Mouse (Mus musculus) erythroblast, adult 5-6 weeks (primary cell): Measurements from ENCODE around the gene Tesk1. TPM values are rescaled to one million over a fixed set of nuclear protein-coding genes. Genes with fewer than 3 reads are reported as not detected.
A peak's percentile ranks its signal among the peaks of the same experiment; 100 is the strongest.
"Not testable (repeated sequence)": the region's sequence is repeated elsewhere in the genome, so short reads cannot be mapped to it uniquely, and the experiment has no call there.

ENCODE experiments used
- ATAC-seq: replicated peaks from 2 replicates; pipeline ENCODE4 v1.8.0; 2016; ENCODE audit warnings: moderate number of reproducible peaks, mild to moderate bottlenecking, moderate TSS enrichment, inconsistent platforms; ENCODE audit not compliant: poor library complexity, low FRiP score, severe bottlenecking
- total RNA-seq, 2 experiments: library from RNA; stranded (forward) in 1 of 2; stranded (reverse) in 1 of 2; fragments of 150-400 nt in 1 of 2; fragments of 200-764, 138-1000 nt in 1 of 2; gene quantifications; 2 replicates each; pipeline versions ENCODE4 v1.2.3 to v1.2.4; 2015 to 2017; ENCODE audit warnings: low replicate concordance in 2 of 2

Tesk1 gene
- total RNA-seq, 2 experiments from 2014 or later: 1.5 to 2.3 TPM

DNA sequence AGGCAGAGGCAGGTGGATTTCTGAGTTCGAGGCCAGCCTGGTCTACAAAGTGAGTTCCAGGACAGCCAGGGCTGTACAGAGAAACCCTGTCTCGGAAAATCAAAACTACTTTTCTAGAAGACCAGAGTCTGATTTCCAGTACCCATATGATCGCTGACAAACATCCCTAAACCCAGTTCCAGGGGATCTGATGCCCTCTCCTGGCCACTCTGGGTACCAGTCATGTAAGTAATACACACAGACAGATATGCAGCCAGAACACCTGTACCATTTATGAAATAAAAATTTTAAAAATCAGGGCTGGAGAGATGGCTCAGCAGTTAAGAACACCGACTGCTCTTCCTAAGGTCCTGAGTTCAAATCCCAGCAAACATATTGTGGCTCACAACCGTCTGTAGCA is 43.9 kb downstream of the Tesk1 start:
- not testable (repeated sequence) for ATAC-seq

DNA sequence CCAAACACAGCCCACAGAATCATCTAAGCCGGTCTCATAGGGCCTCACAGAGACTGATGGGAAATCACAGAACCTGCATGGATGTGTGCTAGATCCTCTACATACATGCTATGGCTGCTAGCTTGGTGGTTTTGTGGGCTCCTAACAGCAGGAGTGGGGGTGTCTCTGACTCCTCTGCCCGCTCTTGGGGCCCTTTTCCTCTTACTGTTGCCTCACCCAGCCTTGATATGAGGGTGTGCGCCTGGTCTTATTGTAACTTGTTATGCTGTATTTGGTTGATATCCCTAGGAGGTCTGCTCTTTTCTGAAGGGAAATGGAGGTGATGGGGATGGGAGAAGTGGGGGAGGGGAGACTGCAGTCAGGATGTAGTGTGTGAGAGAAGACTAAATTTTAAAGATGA is 47.9 kb downstream of the Tesk1 start:
- ATAC-seq: no peak

DNA sequence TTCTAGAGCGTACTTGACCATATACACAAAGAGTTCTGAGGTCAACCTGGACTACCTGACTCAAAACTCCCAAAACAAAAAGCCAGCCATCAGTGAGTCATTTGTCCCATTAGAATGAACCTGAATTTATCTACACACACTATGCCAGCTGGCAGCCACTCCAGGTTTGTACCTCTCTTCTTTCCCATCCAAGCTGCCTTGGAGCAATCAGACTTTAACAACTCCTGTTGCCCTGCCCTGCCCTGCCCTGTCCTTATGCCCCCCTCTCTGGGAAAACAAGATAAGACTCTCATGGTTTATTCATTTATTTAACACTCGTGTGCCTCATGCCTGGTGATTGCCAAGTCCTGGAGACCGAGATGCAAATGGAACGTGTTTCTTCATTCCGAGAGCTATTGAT is 49.1 kb downstream of the Tesk1 start:
- peak; percentile 23; the same call in 1 of the 2 replicates for ATAC-seq

DNA sequence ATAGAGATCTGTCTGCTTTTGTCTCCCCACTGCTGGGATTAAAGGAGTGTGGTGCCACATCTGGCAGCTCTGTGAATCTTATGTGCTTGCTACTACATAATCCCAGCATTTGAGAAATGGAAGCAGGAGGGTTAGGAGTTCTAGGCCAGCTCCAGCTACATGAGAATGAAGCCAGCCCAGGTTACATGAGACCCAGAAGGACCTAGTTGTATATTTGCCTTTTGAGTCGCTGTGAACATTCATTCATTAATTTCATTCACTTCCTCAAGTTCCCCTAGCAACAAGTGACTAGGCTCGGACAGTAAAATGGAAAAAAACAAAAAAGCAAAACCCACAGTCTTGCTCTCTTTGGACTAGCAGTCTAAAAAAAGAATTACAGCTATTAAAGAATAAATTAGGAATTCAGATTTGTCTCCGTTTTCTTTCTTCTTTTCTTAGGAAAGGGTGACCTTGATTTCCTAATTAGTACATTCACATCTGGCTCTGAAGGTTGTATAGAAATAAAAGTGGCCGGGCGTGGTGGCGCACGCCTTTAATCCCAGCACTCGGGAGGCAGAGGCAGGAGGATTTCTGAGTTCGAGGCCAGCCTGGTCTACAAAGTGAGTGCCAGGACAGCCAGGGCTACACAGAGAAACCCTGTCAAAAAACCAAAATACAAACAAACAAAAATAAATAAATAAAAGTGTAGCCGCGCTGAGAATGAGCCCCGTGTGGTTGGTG is 50.5 kb downstream of the Tesk1 start:
- ATAC-seq: no peak

DNA sequence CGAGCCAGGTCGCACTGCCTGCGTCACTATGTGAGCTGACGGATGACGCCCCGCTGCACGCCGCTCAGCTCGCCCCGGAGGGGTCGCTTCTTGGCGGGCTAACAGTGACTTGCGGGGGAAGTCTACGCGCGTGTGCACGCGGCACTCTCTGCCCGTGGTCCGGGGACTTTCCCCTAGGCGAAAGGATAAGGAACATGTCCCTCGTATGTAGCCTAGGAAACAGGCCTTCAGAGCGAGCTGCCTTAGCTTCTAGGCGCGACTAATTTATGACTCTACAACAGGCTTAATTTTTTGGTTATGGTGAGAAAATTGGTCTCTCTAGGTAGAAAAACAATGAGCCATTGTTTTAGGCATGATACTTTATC is 51.1 kb downstream of the Tesk1 start, which contains the start of gene Ccdc107:
Ccdc107 (plus strand) TSS at position 80 of the 365 bp plus-strand sequence.
- peak; percentile 89 for ATAC-seq

DNA sequence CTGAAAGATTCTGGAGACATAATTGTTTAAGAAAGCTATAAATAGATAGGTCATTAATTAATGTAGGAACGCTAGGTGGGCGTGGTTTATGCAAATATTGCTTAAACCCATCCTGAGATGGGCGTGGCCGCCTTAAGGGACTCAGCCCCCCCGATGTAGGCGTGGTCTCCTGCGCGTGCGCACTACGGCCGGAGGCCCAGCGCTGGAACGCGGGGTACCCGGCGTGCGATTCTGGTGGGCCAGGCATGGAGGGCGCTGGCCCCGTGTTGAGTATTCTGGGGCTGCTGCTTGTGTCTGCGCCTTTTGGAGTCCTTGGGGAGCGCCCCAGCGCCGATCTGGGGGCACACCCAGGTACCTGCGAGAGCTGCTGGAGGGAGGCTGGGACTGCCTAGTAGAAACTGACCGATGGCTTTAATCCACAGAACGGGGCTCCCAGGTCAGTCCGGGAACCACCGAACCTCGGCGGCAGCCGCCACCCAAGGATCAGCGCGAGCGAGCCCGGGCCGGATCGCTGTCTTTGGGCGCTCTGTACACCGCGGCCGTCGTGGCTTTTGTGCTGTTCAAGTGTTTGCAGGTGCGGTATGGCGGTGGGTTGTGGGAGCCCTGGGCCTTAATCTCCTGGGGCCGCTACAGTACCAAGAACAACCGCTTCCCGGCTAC is 51.6 kb downstream of the Tesk1 start:
- peak; percentile 84 for ATAC-seq

DNA sequence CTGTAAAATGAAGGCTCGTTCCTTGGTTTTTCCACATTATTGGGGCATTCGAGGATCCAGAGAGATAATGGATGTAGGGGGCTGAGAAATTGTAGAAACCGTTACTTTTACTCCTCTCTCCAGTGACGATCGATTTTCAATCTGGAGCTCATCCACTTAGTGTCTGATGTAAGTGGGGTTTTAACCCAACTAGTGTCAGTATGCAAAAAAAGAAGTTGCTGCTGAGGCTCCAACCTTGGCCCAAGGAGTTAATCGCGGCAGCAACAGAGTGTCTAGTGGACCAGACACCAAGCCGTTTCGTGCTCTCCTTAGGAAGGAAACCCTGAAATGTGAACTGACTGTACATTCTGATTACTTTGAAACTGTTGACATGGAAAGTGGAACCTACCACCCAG is 52.1 kb downstream of the Tesk1 start:
- ATAC-seq: no peak

DNA sequence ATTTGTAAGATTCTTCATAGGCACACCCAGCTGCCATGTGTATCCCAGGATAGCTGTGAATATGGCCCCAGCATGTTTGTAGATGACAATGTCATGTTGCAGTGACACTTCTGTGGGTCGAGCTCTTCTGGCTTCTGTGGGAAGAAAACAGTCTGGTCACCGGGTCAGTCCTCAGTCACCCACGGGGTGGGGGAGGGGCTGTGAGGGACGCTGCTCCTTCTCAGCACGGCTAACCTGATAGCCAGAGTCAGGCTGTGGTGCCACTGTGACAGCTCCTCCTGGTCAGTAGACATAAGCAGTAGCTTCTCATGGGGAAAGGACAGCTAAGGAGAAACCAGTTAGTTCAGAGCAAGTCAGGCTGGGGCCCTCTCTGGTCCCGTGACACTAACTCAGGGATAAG is 54.8 kb downstream of the Tesk1 start:
- ATAC-seq: no peak

DNA sequence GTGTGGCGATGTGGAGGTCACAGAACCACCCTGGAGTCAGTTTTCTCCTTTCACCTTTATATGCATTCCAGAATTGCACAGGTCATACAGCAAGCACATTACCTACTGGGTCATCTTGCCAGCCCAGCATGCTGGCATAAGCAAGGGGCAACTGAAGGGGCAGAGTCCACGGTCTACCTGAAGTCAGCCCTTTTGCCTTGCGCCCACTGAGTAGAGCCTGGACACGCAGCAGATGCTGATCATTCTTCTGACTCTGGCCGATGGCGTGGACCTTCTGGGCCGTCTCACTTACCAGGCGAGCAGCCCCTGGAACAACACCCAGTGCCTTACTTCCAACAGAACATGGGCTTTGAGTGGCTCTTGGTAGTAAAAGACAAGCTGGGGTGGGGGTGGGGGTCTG is 55.7 kb downstream of the Tesk1 start:
- no peak for ATAC-seq

Other genes with a start within 250 kb of the Tesk1 start
- gene Atp8b5, start 174.8 kb upstream of the Tesk1 start, total RNA-seq (2015; ENCODE audit: low replicate concordance): not detected in 2 replicates
- gene Atp8b5, start 174.8 kb upstream of the Tesk1 start, total RNA-seq (2017; ENCODE audit: low replicate concordance): 2.0 TPM in 1 of 2 replicates, not detected in the other
- 0.63 TPM in 1 of 2 replicates, not detected in the other for gene Rusc2, start 60.0 kb upstream of the Tesk1 start, total RNA-seq (2015; ENCODE audit: low replicate concordance)
- gene Rusc2, start 60.0 kb upstream of the Tesk1 start, total RNA-seq (2017; ENCODE audit: low replicate concordance): 0.17 TPM in 1 of 2 replicates, not detected in the other
- gene Fam166b, start 12.8 kb upstream of the Tesk1 start, total RNA-seq (2015; ENCODE audit: low replicate concordance): not detected in 2 replicates
- not detected in 2 replicates for gene Fam166b, start 12.8 kb upstream of the Tesk1 start, total RNA-seq (2017; ENCODE audit: low replicate concordance)
- 2.1 and 2.3 TPM in 2 replicates for gene Cd72, start 12.7 kb downstream of the Tesk1 start, total RNA-seq (2015; ENCODE audit: low replicate concordance)
- 0.43 and 7.9 TPM in 2 replicates for gene Cd72, start 12.7 kb downstream of the Tesk1 start, total RNA-seq (2017; ENCODE audit: low replicate concordance)
- gene Sit1, start 41.8 kb downstream of the Tesk1 start, total RNA-seq (2015; ENCODE audit: low replicate concordance): not detected in 2 replicates
- gene Sit1, start 41.8 kb downstream of the Tesk1 start, total RNA-seq (2017; ENCODE audit: low replicate concordance): not detected in 2 replicates
- gene Ccdc107, start 51.0 kb downstream of the Tesk1 start, total RNA-seq (2015; ENCODE audit: low replicate concordance): 4.6 and 17.1 TPM in 2 replicates
- 5.2 and 36.1 TPM in 2 replicates for gene Ccdc107, start 51.0 kb downstream of the Tesk1 start, total RNA-seq (2017; ENCODE audit: low replicate concordance)
- gene Arhgef39, start 57.8 kb downstream of the Tesk1 start, total RNA-seq (2015; ENCODE audit: low replicate concordance): 22.4 and 40.9 TPM in 2 replicates
- 18.0 and 29.2 TPM in 2 replicates for gene Arhgef39, start 57.8 kb downstream of the Tesk1 start, total RNA-seq (2017; ENCODE audit: low replicate concordance)
- gene Car9, start 65.0 kb downstream of the Tesk1 start, total RNA-seq (2015; ENCODE audit: low replicate concordance): 0.63 TPM in 1 of 2 replicates, not detected in the other
- gene Car9, start 65.0 kb downstream of the Tesk1 start, total RNA-seq (2017; ENCODE audit: low replicate concordance): 0.56 and 0.77 TPM in 2 replicates
- gene Tpm2, start 81.8 kb downstream of the Tesk1 start, total RNA-seq (2015; ENCODE audit: low replicate concordance): not detected in 2 replicates
- gene Tpm2, start 81.8 kb downstream of the Tesk1 start, total RNA-seq (2017; ENCODE audit: low replicate concordance): 3.3 and 4.9 TPM in 2 replicates
- gene Creb3, start 120.4 kb downstream of the Tesk1 start, total RNA-seq (2015; ENCODE audit: low replicate concordance): 1.7 and 6.7 TPM in 2 replicates
- gene Creb3, start 120.4 kb downstream of the Tesk1 start, total RNA-seq (2017; ENCODE audit: low replicate concordance): 35.8 and 52.6 TPM in 2 replicates
- gene Tln1, start 120.8 kb downstream of the Tesk1 start, total RNA-seq (2015; ENCODE audit: low replicate concordance): 47.8 and 86.3 TPM in 2 replicates
- 197 and 262 TPM in 2 replicates for gene Tln1, start 120.8 kb downstream of the Tesk1 start, total RNA-seq (2017; ENCODE audit: low replicate concordance)
- 8.6 and 10.6 TPM in 2 replicates for gene Rgp1, start 136.8 kb downstream of the Tesk1 start, total RNA-seq (2015; ENCODE audit: low replicate concordance)
- gene Rgp1, start 136.8 kb downstream of the Tesk1 start, total RNA-seq (2017; ENCODE audit: low replicate concordance): 5.7 and 8.9 TPM in 2 replicates
- gene Gba2, start 136.9 kb downstream of the Tesk1 start, total RNA-seq (2015; ENCODE audit: low replicate concordance): 4.2 and 7.3 TPM in 2 replicates
- 7.4 and 12.0 TPM in 2 replicates for gene Gba2, start 136.9 kb downstream of the Tesk1 start, total RNA-seq (2017; ENCODE audit: low replicate concordance)
- gene Msmp, start 142.6 kb downstream of the Tesk1 start, total RNA-seq (2015; ENCODE audit: low replicate concordance): not detected in 2 replicates
- not detected in 2 replicates for gene Msmp, start 142.6 kb downstream of the Tesk1 start, total RNA-seq (2017; ENCODE audit: low replicate concordance)
- not detected in 2 replicates for gene Npr2, start 190.0 kb downstream of the Tesk1 start, total RNA-seq (2015; ENCODE audit: low replicate concordance)
- 1.9 TPM in 1 of 2 replicates, not detected in the other for gene Npr2, start 190.0 kb downstream of the Tesk1 start, total RNA-seq (2017; ENCODE audit: low replicate concordance)
- not detected in 2 replicates for gene Spag8, start 211.7 kb downstream of the Tesk1 start, total RNA-seq (2015; ENCODE audit: low replicate concordance)
- gene Spag8, start 211.7 kb downstream of the Tesk1 start, total RNA-seq (2017; ENCODE audit: low replicate concordance): not detected in 2 replicates
- gene Hint2, start 214.5 kb downstream of the Tesk1 start, total RNA-seq (2015; ENCODE audit: low replicate concordance): 2.9 and 9.6 TPM in 2 replicates
- gene Hint2, start 214.5 kb downstream of the Tesk1 start, total RNA-seq (2017; ENCODE audit: low replicate concordance): 13.6 and 18.1 TPM in 2 replicates
- gene Tmem8b, start 227.0 kb downstream of the Tesk1 start, total RNA-seq (2015; ENCODE audit: low replicate concordance): 3.8 TPM in 1 of 2 replicates, not detected in the other
- gene Tmem8b, start 227.0 kb downstream of the Tesk1 start, total RNA-seq (2017; ENCODE audit: low replicate concordance): 0.42 TPM in 1 of 2 replicates, not detected in the other
- not detected in 2 replicates for gene Fam221b, start 227.2 kb downstream of the Tesk1 start, total RNA-seq (2015; ENCODE audit: low replicate concordance)
- 0.70 TPM in 1 of 2 replicates, not detected in the other for gene Fam221b, start 227.2 kb downstream of the Tesk1 start, total RNA-seq (2017; ENCODE audit: low replicate concordance)